Mouse (Mus musculus) 3T3-L1 (cell line): ENCODE data around the gene Samd9l.
A peak's percentile ranks its signal among the peaks of the same experiment; 100 is the strongest.
"Not testable (repeated sequence)": the region's sequence is repeated elsewhere in the genome, so short reads cannot be mapped to it uniquely, and the experiment has no call there.

Experiments
- DNase-seq: peaks from one replicate; pipeline ENCODE4 v3.0.0-alpha.2; 2015; ENCODE audit warnings: low read depth, low spot score

Samd9l gene

GRCm38 (mm10) chr6:3399340-3400068, at the start of gene Samd9l:
Gene Samd9l, minus strand, starts transcription at chr6:3399572.
- peak; percentile 99 for DNase-seq

DNA sequence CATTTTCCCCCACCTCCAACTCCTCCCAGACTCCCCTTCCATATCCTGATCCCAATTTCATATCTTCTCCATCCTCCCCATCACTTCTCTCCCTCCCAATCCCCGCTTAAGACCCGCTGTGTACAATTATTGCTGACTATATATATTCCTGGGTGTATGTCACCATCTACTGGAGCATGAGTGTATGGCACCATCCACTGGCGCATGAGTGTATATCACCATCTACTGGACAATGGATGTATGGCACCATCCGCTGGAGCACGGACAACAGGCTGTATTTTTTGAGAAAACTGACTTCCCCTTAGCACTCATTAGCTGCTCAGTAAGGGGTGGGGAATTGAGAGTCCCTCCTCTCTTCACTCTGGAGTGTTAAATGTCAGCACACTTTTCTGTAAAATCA, 48.0 kb upstream of the Samd9l start:
- peak; percentile 92 for DNase-seq

- peak; percentile 39 for DNase-seq
Measured at GRCm38 (mm10) chr6:3443905-3444304, 44.5 kb upstream of the Samd9l start.

DNA sequence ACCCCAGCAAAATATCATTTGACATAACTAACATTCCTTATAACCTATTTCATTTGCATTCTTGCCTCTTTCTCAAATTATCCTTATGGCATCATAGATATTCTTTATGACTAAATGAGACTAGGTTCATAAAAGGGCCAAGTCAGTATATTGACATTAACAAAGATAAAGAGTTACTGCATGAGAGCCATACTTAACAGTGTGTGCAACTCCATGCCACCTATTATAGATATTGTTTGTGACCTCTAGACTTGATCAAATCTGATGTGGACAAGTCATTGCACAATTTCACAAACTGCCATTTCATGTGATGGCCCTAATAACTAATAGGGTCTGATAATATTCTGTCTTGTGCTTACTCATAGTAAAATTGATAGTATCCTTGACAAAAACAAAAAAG, 36.7 kb upstream of the Samd9l start:
- DNase-seq = no peak

GRCm38 (mm10) chr6:3430976-3431375, 31.6 kb upstream of the Samd9l start:
- not testable (repeated sequence) for DNase-seq

GRCm38 (mm10) chr6:3427047-3427446, 27.7 kb upstream of the Samd9l start:
- DNase-seq = no peak

- DNase-seq = not testable (repeated sequence)
Measured at GRCm38 (mm10) chr6:3425333-3425732, 26.0 kb upstream of the Samd9l start.

- DNase-seq = peak; percentile 74
Measured at GRCm38 (mm10) chr6:3424613-3425277, 25.4 kb upstream of the Samd9l start.

- not testable (repeated sequence) for DNase-seq
Measured at GRCm38 (mm10) chr6:3397182-3397906, 2.0 kb downstream of the Samd9l start.

GRCm38 (mm10) chr6:3395921-3396611, 3.3 kb downstream of the Samd9l start:
- not testable (repeated sequence) for DNase-seq

- DNase-seq = no peak
Measured at GRCm38 (mm10) chr6:3389995-3390394, 9.4 kb downstream of the Samd9l start.

DNA sequence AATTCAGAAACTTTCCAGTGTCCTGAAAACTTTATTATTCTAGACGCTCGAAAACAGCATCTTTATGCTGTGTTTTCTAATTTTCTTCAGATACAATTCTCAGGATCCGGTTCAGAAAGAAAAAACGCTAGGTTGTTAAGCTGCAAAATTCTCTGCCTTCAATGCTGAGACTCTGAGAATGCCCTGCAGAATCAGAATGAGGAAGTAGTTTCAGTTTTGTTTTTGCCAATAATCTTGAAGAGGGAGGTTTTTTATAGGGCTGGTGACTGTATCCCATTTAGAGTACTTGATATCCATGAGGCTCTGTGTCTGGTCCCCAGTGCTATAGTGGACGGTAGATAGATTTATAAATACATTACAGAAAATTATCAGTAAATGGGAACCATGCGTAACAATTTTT, 12.8 kb downstream of the Samd9l start:
- no peak for DNase-seq

DNA sequence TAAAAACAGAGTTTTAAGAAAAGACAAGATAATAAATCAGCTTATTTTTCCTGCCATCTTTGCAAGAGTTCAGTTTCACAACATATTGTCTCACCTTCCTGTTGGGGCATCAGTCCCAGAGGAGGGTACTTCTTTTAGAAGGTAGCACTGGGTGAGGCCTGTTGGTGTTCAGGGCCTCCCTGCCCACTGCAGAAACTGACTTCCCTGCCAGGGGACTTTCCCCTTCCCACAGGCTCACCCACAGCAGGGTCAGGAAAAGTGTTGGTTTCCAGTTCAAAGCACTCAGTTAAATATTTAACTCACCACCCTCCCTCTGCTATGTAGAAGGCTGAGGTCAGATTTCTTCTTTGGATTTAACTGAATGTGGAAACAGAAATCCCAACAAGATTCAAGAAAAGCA, 14.6 kb downstream of the Samd9l start:
- not testable (repeated sequence) for DNase-seq

DNA sequence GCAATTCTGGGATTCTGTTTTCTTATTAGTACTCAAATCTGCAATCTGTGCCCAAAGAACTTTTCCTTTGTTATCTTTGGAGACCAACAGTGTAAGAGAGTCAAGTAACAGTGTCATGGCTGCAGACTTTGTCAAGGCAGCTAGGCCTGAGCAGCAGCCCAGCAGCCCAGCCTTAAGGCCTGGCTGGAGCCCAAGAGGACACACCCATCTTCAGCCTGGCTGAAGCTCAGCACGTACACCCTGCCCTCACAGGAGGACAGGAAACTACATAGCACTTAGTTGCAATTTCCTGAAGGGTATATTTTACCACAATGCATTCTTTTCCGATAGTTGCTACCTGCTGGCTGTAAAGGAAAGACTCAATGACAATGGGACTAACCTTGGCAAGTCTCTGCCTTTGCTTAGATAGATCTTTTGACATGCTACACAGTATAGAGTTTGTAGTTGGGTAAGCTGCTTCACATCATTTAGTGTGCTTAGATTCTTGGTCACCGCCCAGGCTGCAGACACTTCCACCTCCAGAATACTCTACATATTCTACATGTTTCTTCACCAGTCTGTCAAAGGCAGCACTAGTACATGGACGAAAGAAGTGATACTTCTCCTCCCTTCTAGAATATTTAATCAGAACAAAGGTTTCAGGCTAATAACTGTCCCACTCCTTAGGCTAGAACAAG, 15.1 kb downstream of the Samd9l start:
- not testable (repeated sequence) for DNase-seq

DNA sequence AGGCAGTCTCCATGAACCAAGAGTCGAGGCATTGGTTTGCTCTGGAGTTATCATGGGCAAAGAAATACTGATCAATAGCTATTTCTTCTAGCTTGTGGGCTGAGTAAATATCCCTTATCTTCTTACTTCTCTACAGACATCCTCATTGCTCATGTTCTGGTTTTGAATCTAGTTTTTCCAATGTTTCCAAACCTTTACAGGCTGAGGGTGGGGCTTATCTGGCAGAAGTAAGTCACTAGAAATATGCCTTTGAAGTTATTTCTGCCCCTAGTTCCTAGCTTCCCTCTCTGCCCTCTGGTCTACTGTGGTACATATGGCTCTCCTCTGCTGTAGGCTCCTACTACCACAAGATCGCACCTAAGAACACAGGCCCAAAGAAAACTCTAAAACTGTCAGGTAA, 20.2 kb downstream of the Samd9l start:
- DNase-seq = no peak

- DNase-seq = no peak
Measured at GRCm38 (mm10) chr6:3376687-3377086, 22.7 kb downstream of the Samd9l start.

- no peak for DNase-seq
Measured at GRCm38 (mm10) chr6:3369527-3369926, 29.8 kb downstream of the Samd9l start.

GRCm38 (mm10) chr6:3365609-3366008, 33.8 kb downstream of the Samd9l start:
- DNase-seq = not testable (repeated sequence)

GRCm38 (mm10) chr6:3345924-3346597, 53.3 kb downstream of the Samd9l start:
- DNase-seq = peak; percentile 19

DNA sequence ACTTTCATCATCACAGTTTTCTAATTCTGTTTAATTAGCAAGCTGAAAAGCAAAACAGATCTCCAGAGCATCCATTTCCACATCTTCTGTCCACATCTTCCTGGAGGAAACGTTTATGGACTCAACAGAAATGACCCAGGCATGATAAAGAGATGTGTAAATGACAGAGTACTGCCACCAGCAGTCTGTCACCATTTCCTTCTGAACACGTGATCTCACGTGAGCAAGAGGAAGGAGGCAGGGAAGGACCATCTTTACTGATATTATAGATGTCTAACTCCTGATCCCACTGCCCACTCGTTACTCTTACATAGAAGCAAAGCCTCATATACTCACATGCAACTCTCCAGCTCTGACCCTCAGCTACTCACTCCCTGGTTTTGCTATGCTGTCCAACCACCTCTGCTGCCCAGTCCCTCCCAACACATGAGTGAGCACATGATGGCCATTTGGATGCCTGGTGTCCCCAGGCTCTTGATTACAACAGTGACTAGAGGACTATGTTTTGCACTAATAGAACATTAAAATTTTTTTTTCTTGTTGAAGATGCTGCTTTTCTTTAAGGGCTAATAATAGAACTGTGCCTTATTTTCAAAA, 54.2 kb downstream of the Samd9l start:
- peak; percentile 35 for DNase-seq
